Mouse (Mus musculus) CH12.LX (cell line): ENCODE results near the gene Fam227a. TPM values are rescaled to one million over a fixed set of nuclear protein-coding genes. Genes with fewer than 3 reads are reported as not detected.

ENCODE experiments used
- DNase-seq: peaks from one replicate; pipeline ENCODE4 v3.0.0-alpha.2; 2013; ENCODE audit errors: extremely low read depth
- H3K27ac ChIP-seq: 2 replicates; pipeline ENCODE4 v1.5.1; 2012; ENCODE audit warnings: low read depth, mild to moderate bottlenecking, control low read depth, moderate library complexity; ENCODE audit not compliant: insufficient read depth
- H3K27me3 ChIP-seq: replicated peaks from 2 replicates; pipeline ENCODE3; 2012; ENCODE audit warnings: inconsistent platforms
- H3K36me3 ChIP-seq, 2 experiments: replicated peaks in 1 of 2; 2 replicates each; pipeline versions ENCODE3 to v1.6.1; 2012; ENCODE audit warnings: inconsistent platforms in 1 of 2, low read length in 1 of 2, mild to moderate bottlenecking in 1 of 2, mixed read lengths in 1 of 2, moderate library complexity in 1 of 2; ENCODE audit not compliant: control insufficient read depth in 1 of 2, insufficient read depth in 1 of 2
- H3K4me1 ChIP-seq, 2 experiments: 2 replicates each; pipeline ENCODE4 v1.6.1; 2012; ENCODE audit warnings: inconsistent platforms in 1 of 2, moderate library complexity in 1 of 2; ENCODE audit not compliant: insufficient read depth in 2 of 2, control insufficient read depth in 1 of 2
- H3K4me2 ChIP-seq: 2 replicates; pipeline ENCODE4 v1.6.1; 2012; ENCODE audit warnings: low read depth, mild to moderate bottlenecking, control low read depth; ENCODE audit not compliant: poor library complexity, insufficient read depth, severe bottlenecking
- H3K4me3 ChIP-seq, 3 experiments: fragments of 150-350 bp in 1 of 3; sonication (generic) in 1 of 3; replicated peaks in 1 of 3; 2 replicates each; pipeline versions ENCODE3 to v1.5.1; 2011 to 2012; ENCODE audit warnings: low read depth in 2 of 3, low read length in 2 of 3, mild to moderate bottlenecking in 2 of 3, moderate library complexity in 2 of 3, control low read depth in 1 of 3, improper control_type of control experiment in 1 of 3, inconsistent platforms in 1 of 3, mixed read lengths in 1 of 3; ENCODE audit not compliant: poor library complexity in 1 of 3
- H3K79me2 ChIP-seq: replicated peaks from 2 replicates; pipeline ENCODE4 v1.6.1; 2012; ENCODE audit warnings: mild to moderate bottlenecking, moderate library complexity; ENCODE audit not compliant: control insufficient read depth, poor library complexity, insufficient read depth, severe bottlenecking; ENCODE audit errors: extremely low read depth
- H3K9ac ChIP-seq: 2 replicates; pipeline ENCODE4 v1.6.1; 2012; ENCODE audit warnings: low read depth, mild to moderate bottlenecking, control low read depth, moderate library complexity; ENCODE audit not compliant: insufficient read depth
- H3K9me3 ChIP-seq: replicated peaks from 2 replicates; pipeline ENCODE3; 2012; ENCODE audit warnings: low read length, inconsistent platforms, mixed read lengths
- CHD1 ChIP-seq: IDR thresholded peaks from 2 replicates; pipeline ENCODE4 v1.6.1; 2012; ENCODE audit warnings: low read depth, low read length, improper control_type of control experiment, inconsistent platforms
- CTCF ChIP-seq, 2 experiments: IDR thresholded peaks in 1 of 2; conservative IDR thresholded peaks in 1 of 2; 2 replicates each; pipeline ENCODE4 v1.5.1; 2011 to 2012; ENCODE audit warnings: low read depth in 2 of 2, low read length in 2 of 2, improper control_type of control experiment in 1 of 2, inconsistent platforms in 1 of 2, mild to moderate bottlenecking in 1 of 2, moderate library complexity in 1 of 2
- EP300 ChIP-seq: IDR thresholded peaks from 2 replicates; pipeline ENCODE4 v1.6.1; 2011; ENCODE audit warnings: low read length, improper control_type of control experiment
- HCFC1 ChIP-seq: IDR thresholded peaks from 2 replicates; pipeline ENCODE4 v1.6.1; 2012; ENCODE audit warnings: low read depth, mild to moderate bottlenecking, inconsistent platforms, low read length, improper control_type of control experiment
- MAFK ChIP-seq: IDR thresholded peaks from 2 replicates; pipeline ENCODE4 v1.6.1; 2011; ENCODE audit warnings: low read length, improper control_type of control experiment; ENCODE audit not compliant: insufficient replicate concordance
- MAZ ChIP-seq: IDR thresholded peaks from 2 replicates; pipeline ENCODE4 v1.6.1; 2012; ENCODE audit warnings: low read depth, mild to moderate bottlenecking, inconsistent platforms, low read length, improper control_type of control experiment, moderate library complexity
- MXI1 ChIP-seq: IDR thresholded peaks from 2 replicates; pipeline ENCODE4 v1.6.1; 2011; ENCODE audit warnings: mild to moderate bottlenecking, low read depth, low read length, improper control_type of control experiment
- POLR2A ChIP-seq: IDR thresholded peaks from 2 replicates; pipeline ENCODE4 v1.6.1; 2011; ENCODE audit warnings: low read depth, mild to moderate bottlenecking, improper control_type of control experiment, low read length
- SIN3A ChIP-seq: IDR thresholded peaks from 2 replicates; pipeline ENCODE4 v1.6.1; 2012; ENCODE audit warnings: low read length, improper control_type of control experiment, inconsistent platforms
- TBP ChIP-seq: conservative IDR thresholded peaks from 2 replicates; pipeline ENCODE4 v1.6.1; 2011; ENCODE audit warnings: low read depth, low read length, improper control_type of control experiment
- UBTF ChIP-seq: IDR thresholded peaks from 2 replicates; pipeline ENCODE4 v1.6.1; 2012; ENCODE audit warnings: low read depth, mild to moderate bottlenecking, inconsistent platforms, low read length, improper control_type of control experiment, moderate library complexity
- USF1 ChIP-seq: IDR thresholded peaks from 2 replicates; pipeline ENCODE4 v1.6.1; 2014; ENCODE audit warnings: low read depth, mild to moderate bottlenecking, inconsistent platforms, low read length, improper control_type of control experiment
- USF2 ChIP-seq: conservative IDR thresholded peaks from 2 replicates; pipeline ENCODE4 v1.6.1; 2011; ENCODE audit warnings: low read depth, low read length, improper control_type of control experiment
- ZKSCAN1 ChIP-seq: IDR thresholded peaks from 2 replicates; pipeline ENCODE4 v1.6.1; 2012; ENCODE audit warnings: low read depth, inconsistent platforms, low read length, improper control_type of control experiment, borderline replicate concordance
- ZNF384 ChIP-seq: IDR thresholded peaks from 2 replicates; pipeline ENCODE4 v1.6.1; 2012; ENCODE audit warnings: low read depth, low read length, improper control_type of control experiment, inconsistent platforms
- dilution Hi-C: fragments of 300-500 bp; cut with MboI; formaldehyde crosslinking; loops from 2 replicates; pipeline ENCODE4 v1.14.3; 2020; ENCODE audit warnings: low sequenced_read_pairs; ENCODE audit not compliant: extremely low pct_unique_long_range_greater_than_20kb, extremely low pct_ligation_motif_present
- in situ Hi-C: fragments of 300-500 bp; cut with MboI; formaldehyde crosslinking; loops from 3 replicates; pipeline ENCODE4 v1.14.3; 2019; ENCODE audit warnings: low sequenced_read_pairs, low pct_ligation_motif_present, low pct_unique_long_range_greater_than_20kb, mixed read lengths
- polyA plus RNA-seq: library from polyadenylated mRNA; unstranded; fragments of >175 nt; gene quantifications from 2 replicates; pipeline ENCODE4 v1.2.1, GENCODE M21; 2012; ENCODE audit warnings: low read depth; ENCODE audit not compliant: insufficient read length
- total RNA-seq, 2 experiments: library from RNA; depleted of rRNA; stranded (reverse); fragments of 300-350 nt in 1 of 2; fragments of >200 nt in 1 of 2; gene quantifications; 2 replicates each; pipeline ENCODE4 v1.2.3; 2012 to 2014

Fam227a gene
- total and polyA plus RNA-seq, 3 experiments: 0.20 to 0.48 (median 0.42) TPM

- peak; percentile 62 for TF ChIP-seq USF1
- TF ChIP-seq POLR2A: no peak
- peak; percentile 50; the same call in 1 of the 2 replicates for TF ChIP-seq USF2
- TF ChIP-seq MAZ: no peak
- peak; percentile 58; the same call in 1 of the 2 replicates for TF ChIP-seq SIN3A
- no peak for TF ChIP-seq ZKSCAN1
- TF ChIP-seq CHD1: no peak
- no peak for TF ChIP-seq UBTF
- dilution Hi-C loops (no loop called here), in situ Hi-C loops (no loop called here)
- Histone ChIP-seq H3K27me3 (peaks cover 15% of the 10 kb centered on the region), H3K4me1 (peaks cover 10 to 72% of the 10 kb centered on the region in 2 experiments), H3K4me3 (peak overlapping the region; percentile 70 to 91 (median 90)), H3K9me3 (no peaks in the 10 kb centered on the region), H3K79me2 (peaks cover 68% of the 10 kb centered on the region), H3K9ac (peak overlapping the region; percentile 93; the same call in 1 of the 2 replicates), H3K36me3 (peaks cover 0 to 26% of the 10 kb centered on the region in 2 experiments), H3K27ac (peak overlapping the region; percentile 14; the same call in 1 of the 2 replicates), H3K4me2 (peak overlapping the region; percentile 70)
- peak; percentile 49 for DNase-seq
Measured at GRCm38 (mm10) chr15:79685141-79685641, 26.4 kb upstream of the Fam227a start.

GRCm38 (mm10) chr15:79684616-79685015, 25.9 kb upstream of the Fam227a start:
- Histone ChIP-seq H3K27me3 (peaks cover 14% of the 10 kb centered on the region), H3K79me2 (peaks cover 70% of the 10 kb centered on the region), H3K4me2 (peak overlapping the region; percentile 70), H3K4me3 (peak overlapping the region; percentile 70 to 91 (median 90)), H3K27ac (no peak overlapping the region), H3K9ac (peak overlapping the region; percentile 93), H3K36me3 (peaks cover 0 to 29% of the 10 kb centered on the region in 2 experiments), H3K9me3 (no peaks in the 10 kb centered on the region), H3K4me1 (peaks cover 10 to 68% of the 10 kb centered on the region in 2 experiments)
- DNase-seq: no peak
- in situ Hi-C loops: no loop called here
- dilution Hi-C loops: no loop called here
- no peak for TF ChIP-seq EP300
- no peak for TF ChIP-seq HCFC1
- no peak for TF ChIP-seq CTCF (conservative IDR thresholded peaks at IDR 0.05 in 1 of 2, IDR thresholded peaks at IDR 0.05 in 1 of 2; ENCODE audit: low read depth in 2 of 2, low read length in 2 of 2)
- TF ChIP-seq TBP: no peak
- 0 out of 2 replicates have a peak, but pooled peaks have one; percentile 53 for TF ChIP-seq UBTF
- TF ChIP-seq MXI1: 0 out of 2 replicates have a peak, but pooled peaks have one; percentile 29
- TF ChIP-seq CHD1: 0 out of 2 replicates have a peak, but pooled peaks have one; percentile 34
- TF ChIP-seq MAFK: no peak
- TF ChIP-seq ZNF384: no peak
